Mouse (Mus musculus): ENCODE measurements at regions not wholly inside any gene's neighbourhood (a gene's known extent, or its start where the extent isn't known, plus 50 kb on each side); places are given as distances from the start of the nearest gene placed in this dataset.

- no peak for TF ChIP-seq POLR2A (IDR thresholded peaks at IDR 0.05; ENCODE audit: borderline replicate concordance, extremely low read depth, low read depth, low read length)
- no peak for TF ChIP-seq CTCF (IDR thresholded peaks at IDR 0.05; ENCODE audit: insufficient read depth, low read length)
Measured at GRCm38 (mm10) chr17:65146376-65146775, 310.5 kb upstream of the 4930583I09Rik start.
